Mouse (Mus musculus) effector memory CD4-positive, alpha-beta T cell, adult 7 months (primary cell): ENCODE data around the gene Tecr. TPM values are rescaled to one million over a fixed set of nuclear protein-coding genes. Genes with fewer than 3 reads are reported as not detected.

ENCODE experiments used
- polyA plus RNA-seq: library from polyadenylated mRNA; unstranded; fragments of 100-300 nt; shearing (Covaris generic); gene quantifications from one replicate; pipeline ENCODE4 v1.2.1, GENCODE M21; 2017

Tecr gene
- polyA plus RNA-seq: 283 TPM

GRCm38 (mm10) chr8:83607661-83608397 lies at the start of gene Tecr, which contains the start of gene Dnajb1:
TSS of gene Tecr (minus strand) at chr8:83607971.
TSS of gene Dnajb1 (plus strand) at chr8:83608193.

GRCm38 (mm10) chr8:83652030-83652743 lies 44.4 kb upstream of the Tecr start, which contains the start of gene Gipc1:
TSS of gene Gipc1 (plus strand) at chr8:83652677.

GRCm38 (mm10) chr8:83566469-83567395 lies 41.0 kb downstream of the Tecr start, which contains the start of gene Ndufb7:
TSS of gene Ndufb7 (plus strand) at chr8:83566671.

GRCm38 (mm10) chr8:83535736-83536135 lies 72.0 kb downstream of the Tecr start, which contains the start of gene Olfr370:
TSS of gene Olfr370 (plus strand) at chr8:83535780.

Other genes starting within 250 kb of the Tecr start
- not detected for gene Clgn, start 218.1 kb downstream of the Tecr start, polyA plus RNA-seq
- gene Scoc, start 149.6 kb downstream of the Tecr start, polyA plus RNA-seq: 17.7 TPM
- gene Olfr370, start 72.2 kb downstream of the Tecr start, polyA plus RNA-seq: 0.32 TPM
- gene Ndufb7, start 41.3 kb downstream of the Tecr start, polyA plus RNA-seq: 128 TPM
- 430 TPM for gene Dnajb1, start 222 bp upstream of the Tecr start, polyA plus RNA-seq
- 12.2 TPM for gene Gipc1, start 44.7 kb upstream of the Tecr start, polyA plus RNA-seq
- 3.3 TPM for gene Ptger1, start 58.7 kb upstream of the Tecr start, polyA plus RNA-seq
- gene Pkn1, start 91.2 kb upstream of the Tecr start, polyA plus RNA-seq: 187 TPM
- gene Ddx39, start 107.2 kb upstream of the Tecr start, polyA plus RNA-seq: 141 TPM
- gene Adgre5, start 133.4 kb upstream of the Tecr start, polyA plus RNA-seq: 521 TPM